10 mouse cellular contexts compared by ENCODE assay signal in the genomic region with DNA sequence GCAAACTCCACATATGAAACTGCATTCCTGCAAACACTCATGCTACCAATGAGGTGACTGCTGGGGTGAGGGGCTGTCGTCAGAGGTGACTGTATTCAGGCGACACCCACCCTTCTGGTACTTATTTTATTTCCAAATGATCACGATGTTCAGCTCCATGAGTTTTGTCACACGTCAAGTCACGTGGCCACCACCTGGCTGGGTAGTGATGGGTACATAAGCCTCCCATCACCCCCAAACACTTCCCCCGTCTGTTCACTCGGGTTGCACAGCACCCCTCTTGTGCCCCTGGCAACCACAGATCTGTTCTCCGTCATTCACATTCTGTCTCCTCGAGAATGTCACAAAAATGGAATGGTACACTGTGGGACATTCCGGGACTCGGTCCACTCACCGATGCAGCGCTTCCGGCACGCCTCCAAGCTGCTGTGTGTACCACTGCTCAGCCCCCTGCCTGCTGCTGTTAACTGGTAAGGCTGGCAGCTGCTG. TPM values are rescaled to one million over a fixed set of nuclear protein-coding genes. Genes with fewer than 3 reads are reported as not detected.
A peak's percentile ranks its signal among the peaks of the same experiment; 100 is the strongest.
DNase-seq lines count a peak whose midpoint lies in the region; ATAC-seq and TF ChIP-seq lines count a peak whose summit lies in the region.
"Had no signal": no experiment of that assay in that cellular context is flagged by ENCODE, and none has a peak within 500 bp of the region (broad histone marks: within the 10 kb centered on the region; RNA-seq: fewer than 3 reads in every experiment).

No protein-coding gene starts in this region.

- ATAC-seq in forebrain, embryonic 13.5 days: peak; percentile 43; the same call in 1 of the 2 replicates
- no peak for ATAC-seq in forebrain, embryonic 11.5 days (replicated peaks; ENCODE audit: low FRiP score)
- peak; percentile 69 for ATAC-seq in hindbrain, embryonic 16.5 days
- ATAC-seq in lung, embryonic 14.5 days (ENCODE audit: insufficient read depth): peak; percentile 57

- no peak overlapping the region for H3K4me3 ChIP-seq in forebrain, embryonic 13.5 days
- H3K4me3 ChIP-seq in forebrain, embryonic 11.5 days (ENCODE audit: low read depth, low read length): no peak overlapping the region
- peak overlapping the region; percentile 14 for H3K4me3 ChIP-seq in hindbrain, embryonic 16.5 days (ENCODE audit: low read length)
- H3K4me3 ChIP-seq in lung, embryonic 14.5 days (ENCODE audit: low read depth, low read length): no peak overlapping the region
- H3K4me3 ChIP-seq: limb, embryonic 10.5 days had no signal

- no peak for DNase-seq in forebrain, embryonic 11.5 days (ENCODE audit: low spot score)
- peak; percentile 86 for DNase-seq in brain, adult 2 months (ENCODE audit: low read depth, low spot score)
- DNase-seq in lung, embryonic 14.5 days: no peak
- no peak for DNase-seq in urinary bladder, postnatal 14 days (ENCODE audit: low spot score)
- DNase-seq in kidney, adult 8-10 months: no peak
- DNase-seq in natural killer cell, adult 2 months (ENCODE audit: low spot score in 2 of 2): no peak
- DNase-seq: thymus, adult 2 months had no signal

- H3K27ac ChIP-seq in forebrain, embryonic 13.5 days: no peak overlapping the region
- H3K27ac ChIP-seq in forebrain, embryonic 11.5 days (ENCODE audit: low read depth, low read length): no peak overlapping the region
- H3K27ac ChIP-seq in hindbrain, embryonic 16.5 days (ENCODE audit: low read depth, low read length): no peak overlapping the region
- peak overlapping the region; percentile 87 for H3K27ac ChIP-seq in lung, embryonic 14.5 days (ENCODE audit: low read depth)
- H3K27ac ChIP-seq: limb, embryonic 10.5 days had no signal

- H3K4me2 ChIP-seq in forebrain, embryonic 13.5 days: no peak overlapping the region
- H3K4me2 ChIP-seq in forebrain, embryonic 11.5 days (ENCODE audit: low read depth, low read length, severe bottlenecking): no peak overlapping the region
- peak overlapping the region; percentile 44 for H3K4me2 ChIP-seq in hindbrain, embryonic 16.5 days (ENCODE audit: low read length)
- peak overlapping the region; percentile 37 for H3K4me2 ChIP-seq in lung, embryonic 14.5 days

- H3K27me3 ChIP-seq in forebrain, embryonic 13.5 days: no peaks in the 10 kb centered on the region
- no peaks in the 10 kb centered on the region for H3K27me3 ChIP-seq in forebrain, embryonic 11.5 days (ENCODE audit: control insufficient read depth, insufficient read depth, low read length)
- no peaks in the 10 kb centered on the region for H3K27me3 ChIP-seq in hindbrain, embryonic 16.5 days (replicated peaks; ENCODE audit: control insufficient read depth, insufficient read depth, low read length)
- no peaks in the 10 kb centered on the region for H3K27me3 ChIP-seq in lung, embryonic 14.5 days (ENCODE audit: insufficient read depth, low read length)

- H3K36me3 ChIP-seq in forebrain, embryonic 13.5 days (ENCODE audit: poor library complexity, severe bottlenecking): no peaks in the 10 kb centered on the region
- no peaks in the 10 kb centered on the region for H3K36me3 ChIP-seq in forebrain, embryonic 11.5 days (ENCODE audit: control insufficient read depth, insufficient read depth, low read length)
- no peaks in the 10 kb centered on the region for H3K36me3 ChIP-seq in hindbrain, embryonic 16.5 days (ENCODE audit: control insufficient read depth, insufficient read depth, low read length)
- no peaks in the 10 kb centered on the region for H3K36me3 ChIP-seq in lung, embryonic 14.5 days (ENCODE audit: insufficient read depth)
- H3K36me3 ChIP-seq: limb, embryonic 10.5 days had no signal

- no peak for TF ChIP-seq CTCF in lung, embryonic 14.5 days (IDR thresholded peaks at IDR 0.05; ENCODE audit: low read depth)

- no peaks in the 10 kb centered on the region; the same call in 1 of the 2 replicates for H3K9me3 ChIP-seq in forebrain, embryonic 13.5 days (replicated peaks)
- H3K9me3 ChIP-seq in forebrain, embryonic 11.5 days (ENCODE audit: control insufficient read depth, low read length): no peaks in the 10 kb centered on the region
- peaks cover 3% of the 10 kb centered on the region; the same call in 1 of the 2 replicates for H3K9me3 ChIP-seq in hindbrain, embryonic 16.5 days (ENCODE audit: control insufficient read depth, low read length)
- H3K9me3 ChIP-seq in lung, embryonic 14.5 days (ENCODE audit: low read depth, low read length): no peaks in the 10 kb centered on the region
- H3K9me3 ChIP-seq: limb, embryonic 10.5 days had no signal

- H3K4me1 ChIP-seq in forebrain, embryonic 13.5 days: peaks cover 9% of the 10 kb centered on the region
- no peaks in the 10 kb centered on the region for H3K4me1 ChIP-seq in forebrain, embryonic 11.5 days (replicated peaks; ENCODE audit: control insufficient read depth, insufficient read depth, low read length)
- peaks cover 5% of the 10 kb centered on the region for H3K4me1 ChIP-seq in hindbrain, embryonic 16.5 days (ENCODE audit: control insufficient read depth, insufficient read depth, low read depth, low read length)
- H3K4me1 ChIP-seq in lung, embryonic 14.5 days (ENCODE audit: insufficient read depth): peaks cover 11% of the 10 kb centered on the region

- WGBS in forebrain, embryonic 13.5 days: 84% methylated on average over 15 of the region's 15 CpGs
- WGBS in forebrain, embryonic 11.5 days: 88% methylated on average over 15 of the region's 15 CpGs
- 58% methylated on average over 15 of the region's 15 CpGs for WGBS in hindbrain, embryonic 16.5 days
- WGBS in lung, embryonic 14.5 days: 49% methylated on average over 15 of the region's 15 CpGs

- no peak overlapping the region for H3K9ac ChIP-seq in forebrain, embryonic 13.5 days
- no peak overlapping the region for H3K9ac ChIP-seq in forebrain, embryonic 11.5 days (ENCODE audit: low read length)
- peak overlapping the region; percentile 8; the same call in 1 of the 2 replicates for H3K9ac ChIP-seq in hindbrain, embryonic 16.5 days (ENCODE audit: low read depth, low read length)
- H3K9ac ChIP-seq in lung, embryonic 14.5 days: no peak overlapping the region

RNA-seq across cellular contexts. Expression of gene 2010300C02Rik, which starts 32.9 kb away (rescaled TPM):
- polyA plus RNA-seq in forebrain, embryonic 13.5 days (2015; fragmentation: Nextera tagmentation; extraction: Ambion mirVana): 0.62 and 1.4 TPM in 2 replicates
- 0.68 and 0.86 TPM in 2 replicates for polyA plus RNA-seq in forebrain, embryonic 11.5 days (2014; fragmentation: Nextera tagmentation; extraction: Ambion mirVana)
- polyA plus RNA-seq in hindbrain, embryonic 16.5 days (2015; fragmentation: Nextera tagmentation; extraction: Ambion mirVana): 3.1 and 3.2 TPM in 2 replicates
- 8.1 and 8.5 TPM in 2 replicates for polyA plus RNA-seq in lung, embryonic 14.5 days (2014; fragmentation: Nextera tagmentation; extraction: Ambion mirVana)

Comparison
In these comparisons a context has a peak if more than half of its experiments do, and no peak if none do; other contexts are left out.
1. H3K4me2 ChIP-seq: peak in hindbrain, embryonic 16.5 days (single experiment) and lung, embryonic 14.5 days (single experiment); none in forebrain, embryonic 13.5 days (single experiment) and forebrain, embryonic 11.5 days (single experiment).